Mouse (Mus musculus): Measurements from ENCODE around the gene Exoc3l4.

DNA sequence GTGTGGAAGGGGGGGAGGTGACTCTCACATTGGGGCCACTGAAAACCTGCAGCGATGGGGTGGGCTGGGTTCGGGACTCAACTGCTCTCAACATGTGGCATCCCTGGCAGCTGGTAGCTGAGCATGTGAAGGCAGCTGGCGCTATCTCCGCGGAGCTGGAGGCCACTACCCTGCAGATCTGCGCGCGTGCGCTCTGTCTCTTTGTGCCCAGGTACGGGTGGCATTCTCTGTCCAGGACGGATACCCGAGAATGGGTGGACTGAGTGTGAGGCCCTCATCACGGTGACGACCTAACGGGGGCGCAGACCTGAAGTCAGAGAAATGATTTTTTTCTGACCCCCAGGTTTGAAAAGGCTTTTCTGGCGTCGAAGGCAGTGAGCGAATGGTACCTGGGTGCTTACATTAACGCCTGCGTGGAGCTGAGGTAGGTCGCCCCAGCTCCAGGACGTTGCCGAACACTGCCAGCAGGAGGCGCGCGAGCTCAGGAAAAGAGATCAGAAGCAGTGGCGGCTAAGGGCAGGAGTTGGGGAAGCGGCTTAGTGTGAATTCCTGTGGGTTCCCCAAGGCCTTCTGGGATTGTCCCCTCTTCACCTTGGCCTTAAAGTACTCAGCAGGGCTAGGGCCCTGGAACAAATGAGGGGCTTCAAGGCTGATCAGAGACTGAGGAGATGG is 9.1 kb downstream of the Exoc3l4 start:
- TF ChIP-seq CTCF (conservative IDR thresholded peaks at IDR 0.05; ENCODE audit: low read length) (peak; percentile 85), NANOG (IDR thresholded peaks at IDR 0.05; ENCODE audit: borderline replicate concordance, low read length) (no peak), POU5F1 (IDR thresholded peaks at IDR 0.05; ENCODE audit: borderline replicate concordance, low read length) (no peak)

Data from E14TG2a.4 (cell line).